Comparison of ENCODE assay signal across 11 mouse cellular contexts in genomic region chr11:113660213-113660612, GRCm38 (mm10). TPM values are rescaled to one million over a fixed set of nuclear protein-coding genes. Genes with fewer than 3 reads are reported as not detected.
DNase-seq lines count a peak whose midpoint lies in the region; ATAC-seq and TF ChIP-seq lines count a peak whose summit lies in the region.
"Not testable (repeated sequence)": the region's sequence is repeated elsewhere in the genome, so short reads cannot be mapped to it uniquely, and the experiment has no call there.
"Had no signal": no experiment of that assay in that cellular context is flagged by ENCODE, and none has a peak within 500 bp of the region (broad histone marks: within the 10 kb centered on the region; RNA-seq: fewer than 3 reads in every experiment).

No protein-coding gene starts in this region.

- DNase-seq in B cell, adult 2 months: peak; percentile 16 to 28
- DNase-seq in NIH3T3 (ENCODE audit: low read depth): peak; percentile 32
- not testable (repeated sequence) for DNase-seq in forebrain, postnatal 0 days; left cerebral cortex, adult 2 months (ENCODE audit: extremely low spot score in 1 of 2, low spot score in 2 of 2); lung, postnatal 0 days (ENCODE audit: low spot score)
- DNase-seq in induced T-regulatory cell, adult 2 months (ENCODE audit: low read depth): peak; percentile 26

- intact Hi-C loops in left cerebral cortex, adult 2 months (cut with DNase I): not testable (repeated sequence)

- TF ChIP-seq EP300 in lung, postnatal 0 days (IDR thresholded peaks at IDR 0.05): not testable (repeated sequence)

- not testable (repeated sequence) for H3K4me3 ChIP-seq in forebrain, postnatal 0 days (ENCODE audit: low read depth, low read length); left cerebral cortex, adult 2 months; lung, postnatal 0 days (ENCODE audit: low read depth, low read length)

- not testable (repeated sequence) for H3K27me3 ChIP-seq in forebrain, postnatal 0 days (ENCODE audit: insufficient read depth, low read length); lung, postnatal 0 days (replicated peaks; ENCODE audit: insufficient read depth, low read length)

- H3K27ac ChIP-seq in forebrain, postnatal 0 days (ENCODE audit: low read depth, low read length); left cerebral cortex, adult 2 months; lung, postnatal 0 days (ENCODE audit: low read length): not testable (repeated sequence)

- not testable (repeated sequence) for H3K4me2 ChIP-seq in forebrain, postnatal 0 days (ENCODE audit: low read depth); lung, postnatal 0 days (replicated peaks; ENCODE audit: low read depth, low read length)

- not testable (repeated sequence) for ATAC-seq in forebrain, postnatal 0 days; lung, postnatal 0 days

- WGBS in forebrain, postnatal 0 days: 95% methylated on average over 3 of the region's 3 CpGs
- WGBS in lung, postnatal 0 days: 92% methylated on average over 3 of the region's 3 CpGs

- peak; percentile 23; the same call in 1 of the 2 replicates for TF ChIP-seq CTCF in forebrain, postnatal 0 days (IDR thresholded peaks at IDR 0.05; ENCODE audit: low read depth)
- peak; percentile 21; the same call in 1 of the 2 replicates for TF ChIP-seq CTCF in left cerebral cortex, adult 2 months (IDR thresholded peaks at IDR 0.05)
- TF ChIP-seq CTCF in lung, postnatal 0 days (IDR thresholded peaks at IDR 0.05): 0 out of 2 replicates have a peak, but pooled peaks have one; percentile 31

- peaks cover 75% of the 10 kb centered on the region for H3K36me3 ChIP-seq in forebrain, postnatal 0 days (ENCODE audit: insufficient read depth)
- H3K36me3 ChIP-seq in lung, postnatal 0 days (ENCODE audit: insufficient read depth, low read length): peaks cover 40% of the 10 kb centered on the region

- not testable (repeated sequence) for H3K9ac ChIP-seq in forebrain, postnatal 0 days; lung, postnatal 0 days (replicated peaks; ENCODE audit: low read depth)

- not testable (repeated sequence) for H3K4me1 ChIP-seq in forebrain, postnatal 0 days (ENCODE audit: insufficient read depth); lung, postnatal 0 days (ENCODE audit: insufficient read depth, low read depth, low read length)

- not testable (repeated sequence) for H3K9me3 ChIP-seq in forebrain, postnatal 0 days (ENCODE audit: low read length); lung, postnatal 0 days (ENCODE audit: low read length)

RNA-seq across cellular contexts. Expression of gene Slc39a11, which starts 10.3 kb away (rescaled TPM):
- 36.9 and 48.2 TPM in 2 replicates for total RNA-seq in forebrain, postnatal 0 days (2014; rRNA removed)
- polyA plus RNA-seq in forebrain, postnatal 0 days (2015; fragmentation: Nextera tagmentation; extraction: Ambion mirVana): 33.1 and 39.1 TPM in 2 replicates
- total RNA-seq in left cerebral cortex, adult 2 months (2021): 10 to 100 TPM; 12.4 to 13.3 TPM
- polyA plus RNA-seq in lung, postnatal 0 days (2015; fragmentation: Nextera tagmentation; extraction: Ambion mirVana): 14.3 and 15.1 TPM in 2 replicates

RNA-seq across cellular contexts. Expression of gene Cog1, which starts 11.2 kb away (rescaled TPM):
- 37.2 and 48.8 TPM in 2 replicates for total RNA-seq in forebrain, postnatal 0 days (2014; rRNA removed)
- 25.3 and 28.6 TPM in 2 replicates for polyA plus RNA-seq in forebrain, postnatal 0 days (2015; fragmentation: Nextera tagmentation; extraction: Ambion mirVana)
- 10 to 100 TPM; 50.3 to 52.3 TPM for total RNA-seq in left cerebral cortex, adult 2 months (2021)
- polyA plus RNA-seq in lung, postnatal 0 days (2015; fragmentation: Nextera tagmentation; extraction: Ambion mirVana): 18.6 and 19.0 TPM in 2 replicates

RNA-seq across cellular contexts. Expression of gene Fam104a, which starts 23.7 kb away (rescaled TPM):
- 37.6 and 38.7 TPM in 2 replicates for total RNA-seq in forebrain, postnatal 0 days (2014; rRNA removed)
- 54.7 and 58.9 TPM in 2 replicates for polyA plus RNA-seq in forebrain, postnatal 0 days (2015; fragmentation: Nextera tagmentation; extraction: Ambion mirVana)
- 10 to 100 TPM; 31.2 to 31.4 TPM for total RNA-seq in left cerebral cortex, adult 2 months (2021)
- 41.3 and 44.1 TPM in 2 replicates for polyA plus RNA-seq in lung, postnatal 0 days (2015; fragmentation: Nextera tagmentation; extraction: Ambion mirVana)

RNA-seq across cellular contexts. Expression of gene D11Wsu47e, which starts 24.0 kb away (rescaled TPM):
- 34.2 and 36.7 TPM in 2 replicates for total RNA-seq in forebrain, postnatal 0 days (2014; rRNA removed)
- 23.4 and 25.7 TPM in 2 replicates for polyA plus RNA-seq in forebrain, postnatal 0 days (2015; fragmentation: Nextera tagmentation; extraction: Ambion mirVana)
- total RNA-seq in left cerebral cortex, adult 2 months (2021): 10 to 100 TPM; 13.2 to 14.5 TPM
- polyA plus RNA-seq in lung, postnatal 0 days (2015; fragmentation: Nextera tagmentation; extraction: Ambion mirVana): 10.3 and 11.9 TPM in 2 replicates

RNA-seq across cellular contexts. Expression of gene Sstr2, which starts 41.1 kb away (rescaled TPM):
- 19.9 and 32.2 TPM in 2 replicates for total RNA-seq in forebrain, postnatal 0 days (2014; rRNA removed)
- polyA plus RNA-seq in forebrain, postnatal 0 days (2015; fragmentation: Nextera tagmentation; extraction: Ambion mirVana): 23.1 and 27.1 TPM in 2 replicates
- total RNA-seq in left cerebral cortex, adult 2 months (2021): 10 to 100 TPM; 30.4 to 33.8 TPM
- 3.9 and 4.0 TPM in 2 replicates for polyA plus RNA-seq in lung, postnatal 0 days (2015; fragmentation: Nextera tagmentation; extraction: Ambion mirVana)
- total RNA-seq: CH12.LX; gastrocnemius, adult 8-10 months; gastrocnemius, postnatal 36 days; heart, postnatal 10 days; heart, postnatal 4 days had no signal
